Mouse (Mus musculus): ENCODE data around the gene Gm10961. TPM values are rescaled to one million over a fixed set of nuclear protein-coding genes. Genes with fewer than 3 reads are reported as not detected.
"Not testable (repeated sequence)": the region's sequence is repeated elsewhere in the genome, so short reads cannot be mapped to it uniquely, and the experiment has no call there.

Gene Gm10961
- total RNA-seq, 2 experiments from 2014 or later = not detected

DNA sequence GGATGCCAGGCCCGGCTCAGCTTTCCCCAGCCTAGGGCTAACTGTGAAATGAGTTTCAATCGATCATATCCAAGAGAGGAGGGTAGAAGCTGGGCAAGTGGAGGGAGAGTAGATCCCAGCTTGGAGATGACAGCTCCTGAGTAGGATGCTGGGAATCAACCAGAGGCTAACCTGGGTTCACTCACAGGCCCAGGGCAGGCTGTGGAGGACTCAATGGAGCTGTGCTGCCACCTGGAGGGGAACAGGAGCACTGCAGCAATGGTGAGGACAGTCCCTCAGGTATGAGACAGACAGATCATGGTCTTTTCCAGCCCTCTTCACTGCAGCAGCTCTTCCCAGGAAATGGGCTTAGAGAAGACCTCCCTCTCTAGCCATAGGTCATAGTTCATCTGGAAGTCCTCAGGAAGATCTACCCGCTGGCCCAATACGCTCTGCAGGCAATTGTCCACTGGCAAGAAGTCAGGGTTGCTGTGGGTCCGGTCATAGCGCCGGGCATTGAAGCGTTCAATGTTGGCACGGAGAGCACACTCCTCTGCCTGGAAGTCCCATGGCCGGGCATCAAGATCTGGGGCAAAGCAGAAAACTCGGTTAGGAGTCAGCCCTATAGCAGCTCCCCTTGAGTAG lies 18.1 kb upstream of the Gm10961 start:
- DNase-seq (ENCODE audit: low spot score) = peak; percentile 65

DNA sequence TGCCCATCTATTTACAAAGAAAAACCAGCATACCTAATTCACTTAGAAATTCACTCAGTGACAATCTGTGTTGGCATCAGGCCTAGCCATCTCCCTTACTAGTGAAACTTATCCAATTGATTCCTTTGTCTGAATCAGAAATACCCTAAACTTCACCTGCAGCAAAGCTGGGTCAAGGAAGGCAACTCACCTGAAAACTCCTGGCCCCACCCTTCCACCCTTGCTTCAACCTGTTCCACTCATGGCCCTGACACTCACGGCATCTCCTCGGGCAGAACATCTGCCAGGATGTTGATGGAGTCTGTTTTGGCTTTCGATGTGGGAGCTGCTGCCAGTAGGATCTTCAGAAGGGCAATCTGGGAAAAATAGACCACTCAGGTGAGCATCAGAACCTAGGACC lies 13.3 kb upstream of the Gm10961 start:
- no peak for DNase-seq (ENCODE audit: low spot score)

DNA sequence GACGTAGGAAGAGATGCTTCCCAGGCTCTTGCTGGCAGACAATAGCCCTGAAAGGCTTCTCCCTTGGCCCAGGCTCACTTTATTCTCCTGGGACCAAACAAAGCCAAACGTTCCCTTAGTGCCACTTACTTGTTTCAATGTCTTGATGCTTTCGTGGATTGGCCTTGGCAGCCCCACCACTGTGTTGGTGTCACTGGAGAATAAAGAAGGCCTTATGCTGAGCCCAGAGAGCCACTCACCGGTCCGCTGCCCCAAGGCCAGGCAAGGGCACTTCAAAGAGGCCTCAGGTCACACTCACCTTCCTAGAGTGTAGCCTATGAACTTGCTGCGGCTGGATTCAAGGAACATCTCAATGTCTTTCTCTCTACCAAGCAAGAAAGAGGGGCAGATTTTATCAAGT lies 11.2 kb upstream of the Gm10961 start:
- DNase-seq (ENCODE audit: low spot score) = no peak

DNA sequence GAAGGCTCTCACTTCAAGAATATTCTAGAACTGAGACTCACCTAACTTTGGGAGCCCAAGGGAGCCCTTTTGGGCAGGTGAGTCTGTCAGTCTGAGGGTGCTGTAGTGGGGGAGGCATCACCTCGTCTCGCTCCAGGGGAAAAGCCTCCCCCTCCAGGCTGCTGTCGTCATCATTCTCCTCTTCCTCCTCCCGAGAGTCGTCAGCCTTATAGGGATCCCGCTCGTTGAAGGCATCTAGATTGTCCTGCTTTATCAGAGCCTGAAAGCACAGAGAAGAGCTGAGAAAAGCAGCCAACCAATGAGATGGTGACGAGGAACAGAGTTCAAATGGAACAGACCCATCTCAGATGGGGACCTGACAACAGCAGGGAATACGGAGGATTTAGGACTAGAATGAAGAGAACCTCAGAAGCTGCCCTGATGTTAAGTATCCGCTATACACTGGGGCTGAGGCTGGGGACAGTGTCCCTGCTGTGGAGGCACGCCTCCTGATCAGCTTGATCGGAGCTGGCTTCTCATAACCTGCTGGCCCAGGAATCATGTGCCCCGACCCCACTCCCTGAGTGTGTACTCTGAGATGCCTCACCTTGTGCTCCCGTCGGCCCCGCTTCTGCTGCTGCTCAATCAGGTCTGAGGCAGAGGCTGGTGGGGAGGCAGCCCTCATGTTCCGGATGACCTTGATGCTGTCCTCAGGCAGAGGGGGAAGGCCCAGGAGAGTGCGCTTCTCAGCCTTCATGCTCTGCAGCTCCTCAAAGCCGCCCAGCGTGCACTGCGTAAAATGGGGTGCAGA lies 9.6 kb upstream of the Gm10961 start:
- no peak for DNase-seq (ENCODE audit: low spot score)

DNA sequence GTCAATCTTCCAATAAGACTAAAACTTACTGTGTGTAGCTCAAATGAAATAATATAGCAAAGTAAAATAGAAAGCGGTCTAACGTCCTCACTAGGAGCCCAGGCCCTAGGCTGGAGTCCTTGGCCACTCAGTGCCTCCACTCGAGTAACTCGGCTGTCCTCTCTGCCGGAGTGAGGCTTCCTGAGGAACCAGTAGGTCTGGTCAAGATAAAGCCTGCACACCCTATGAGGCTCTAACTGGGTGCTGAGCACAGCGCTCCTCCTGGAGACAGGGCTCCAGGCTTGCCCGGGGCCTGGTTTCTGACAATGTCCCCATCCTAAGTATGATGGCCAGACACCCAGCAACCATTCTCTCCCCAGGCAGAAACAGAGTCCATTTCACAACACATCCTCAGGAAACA lies 8.6 kb upstream of the Gm10961 start:
- DNase-seq (ENCODE audit: low spot score) = no peak

DNA sequence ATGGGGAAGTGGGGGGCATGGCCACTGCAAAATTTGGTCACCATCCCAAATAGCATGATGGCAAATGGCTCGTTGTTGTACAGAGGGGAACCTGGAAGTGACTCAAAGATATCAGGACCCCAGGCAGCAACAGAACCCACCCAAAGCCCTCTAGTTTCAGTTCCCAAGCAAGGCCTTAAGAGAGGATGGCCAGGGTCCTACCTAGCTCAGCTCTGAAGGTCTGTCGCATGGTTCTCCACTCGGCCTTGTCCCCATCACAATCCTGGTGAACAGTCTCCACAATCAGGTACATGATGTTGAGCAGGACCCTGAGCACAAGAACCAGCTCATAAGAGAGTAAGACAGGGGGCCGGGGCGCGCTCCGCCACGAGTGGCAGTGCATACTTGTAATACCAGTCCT lies 6.7 kb upstream of the Gm10961 start:
- DNase-seq (ENCODE audit: low spot score) = no peak

DNA sequence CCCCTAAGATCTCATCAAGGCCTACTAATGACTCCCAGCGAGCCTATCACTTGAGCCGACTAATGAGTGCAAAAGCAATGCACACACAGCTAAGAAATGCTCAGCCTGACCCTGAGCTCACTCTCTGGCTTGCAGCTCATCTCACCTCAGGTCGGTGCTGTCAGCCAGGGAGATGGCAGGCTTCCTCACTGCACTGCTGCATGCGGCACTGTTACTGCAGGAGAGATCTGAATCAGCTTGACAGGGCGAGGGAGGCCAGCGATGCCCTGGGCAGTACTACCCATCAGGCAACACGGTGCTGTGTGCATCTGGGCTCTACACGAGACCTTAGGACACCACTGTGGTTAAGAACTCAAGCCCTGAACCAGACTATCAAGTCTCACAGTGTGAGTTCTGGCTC lies 5.6 kb upstream of the Gm10961 start:
- DNase-seq (ENCODE audit: low spot score) = no peak

DNA sequence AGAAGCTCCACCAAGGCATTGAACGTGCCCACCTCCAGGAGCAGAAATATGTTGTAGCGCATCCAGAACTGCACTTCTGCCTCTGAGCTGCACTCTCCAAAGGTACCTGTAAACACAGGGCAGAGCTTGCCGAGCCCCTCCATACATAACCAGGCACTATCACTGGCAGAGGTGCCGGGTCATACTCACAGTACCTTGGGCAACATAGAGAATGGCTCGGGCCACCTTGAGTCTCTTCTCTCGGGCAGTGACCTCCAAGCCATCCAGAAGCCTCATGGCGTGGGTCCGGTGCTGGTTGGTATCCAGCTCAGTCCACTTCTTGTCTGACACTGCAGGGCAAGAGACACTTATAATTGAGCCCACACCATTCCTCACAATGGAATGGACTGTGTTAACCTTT lies 4.4 kb upstream of the Gm10961 start:
- no peak for DNase-seq (ENCODE audit: low spot score)

DNA sequence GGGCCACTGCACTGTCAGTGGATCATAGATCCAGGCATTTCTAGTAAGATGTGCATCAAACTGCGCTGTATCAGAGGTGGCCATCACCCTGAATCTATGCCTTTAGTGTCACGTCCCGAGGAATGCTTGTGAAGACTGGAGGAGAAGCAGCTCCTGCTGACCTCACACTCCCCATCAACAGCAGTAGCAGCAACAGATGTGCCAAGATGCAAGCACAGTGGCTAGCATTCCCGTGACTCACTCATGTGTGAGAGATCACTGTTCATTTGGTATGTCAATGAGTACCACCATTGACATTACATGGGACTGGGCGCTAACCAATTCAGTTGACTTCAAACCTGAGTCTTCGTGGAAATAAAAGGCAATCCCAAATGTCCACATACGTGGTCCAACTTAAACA lies 3.5 kb upstream of the Gm10961 start:
- DNase-seq (ENCODE audit: low spot score) = no peak

DNA sequence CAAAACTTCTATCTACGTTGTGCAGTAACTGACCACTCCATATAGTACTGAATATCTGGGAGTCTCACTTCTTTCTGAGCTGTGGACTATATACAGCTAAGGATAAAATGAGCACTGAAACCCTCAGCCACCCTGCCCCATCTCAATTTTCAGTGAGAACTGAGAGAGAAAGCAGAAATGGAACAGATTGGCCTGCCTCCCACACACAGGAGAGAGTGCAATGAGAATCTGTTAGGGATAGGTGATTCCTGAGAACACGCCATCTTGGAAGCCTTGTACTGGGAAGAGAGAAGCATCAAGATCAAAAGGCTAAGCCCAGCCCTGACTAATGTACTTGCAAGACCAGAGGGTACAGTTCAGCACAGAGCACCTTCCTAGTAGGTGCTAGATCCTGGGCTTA lies 2.6 kb upstream of the Gm10961 start:
- DNase-seq (ENCODE audit: low spot score) = no peak

DNA sequence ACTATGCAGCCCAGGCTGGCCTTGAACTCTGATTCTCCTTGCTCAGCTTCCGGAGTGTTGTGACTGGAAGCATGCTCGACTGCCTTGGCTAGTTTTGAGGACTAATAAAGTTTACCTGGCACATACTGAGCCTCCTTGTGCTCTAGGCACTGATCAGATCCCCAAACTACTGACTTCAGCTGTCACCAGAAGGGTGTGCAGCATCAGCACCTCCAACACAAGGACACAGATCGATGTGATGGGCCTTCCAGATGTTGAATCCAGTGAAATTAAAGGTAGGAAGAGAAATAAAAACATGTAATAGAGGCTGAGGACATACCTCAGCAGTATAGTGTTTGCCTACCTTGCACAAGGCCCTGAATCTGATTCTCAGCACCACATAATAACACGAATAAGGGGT lies 1.7 kb upstream of the Gm10961 start:
- DNase-seq (ENCODE audit: low spot score) = no peak

DNA sequence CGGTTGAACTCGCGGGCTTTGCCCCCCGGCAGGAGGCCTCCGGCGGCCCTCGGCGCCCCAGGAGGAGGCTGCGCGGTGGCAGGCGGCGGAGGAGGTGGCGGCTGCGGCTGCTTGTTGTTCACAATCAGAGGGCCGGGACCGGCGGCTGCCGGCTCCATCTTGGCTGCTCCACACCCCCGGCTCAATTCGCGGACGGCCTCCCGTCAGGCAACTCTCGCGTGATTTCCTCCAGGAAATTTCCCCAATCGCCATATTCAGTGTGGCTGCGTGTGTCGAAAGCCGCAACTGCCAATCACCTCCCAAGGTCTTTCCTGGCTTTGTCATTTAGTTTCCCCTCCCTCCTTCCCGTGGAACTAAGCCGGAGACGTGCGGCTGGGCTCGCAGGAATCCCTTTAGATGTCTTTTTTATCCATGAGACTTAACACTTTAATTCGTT lies 419 bp downstream of the Gm10961 start, which contains the start of gene Strip1:
Gene Strip1 (minus strand): TSS at position 172 of the 436 bp plus-strand sequence.
- peak; percentile 97 for DNase-seq (ENCODE audit: low spot score)

DNA sequence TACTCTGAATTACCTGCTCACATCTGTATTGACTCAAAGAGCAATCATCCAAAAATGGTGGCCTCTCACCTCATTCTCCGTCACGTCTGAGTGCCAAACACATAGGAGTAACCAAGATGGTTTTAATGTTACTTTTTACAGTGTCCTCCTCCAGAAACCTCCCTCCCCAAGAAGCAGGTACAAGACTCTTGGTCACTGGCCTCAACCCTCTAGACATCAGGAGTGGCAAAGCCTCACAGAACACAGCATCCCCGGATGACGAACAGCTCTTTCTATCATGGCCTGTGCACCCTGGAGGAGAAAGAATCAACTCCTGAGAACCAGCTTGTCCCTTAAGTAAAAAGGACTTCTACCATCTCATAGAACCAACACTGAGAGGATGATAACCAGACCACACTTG lies 1.7 kb downstream of the Gm10961 start:
- DNase-seq (ENCODE audit: low spot score) = no peak

DNA sequence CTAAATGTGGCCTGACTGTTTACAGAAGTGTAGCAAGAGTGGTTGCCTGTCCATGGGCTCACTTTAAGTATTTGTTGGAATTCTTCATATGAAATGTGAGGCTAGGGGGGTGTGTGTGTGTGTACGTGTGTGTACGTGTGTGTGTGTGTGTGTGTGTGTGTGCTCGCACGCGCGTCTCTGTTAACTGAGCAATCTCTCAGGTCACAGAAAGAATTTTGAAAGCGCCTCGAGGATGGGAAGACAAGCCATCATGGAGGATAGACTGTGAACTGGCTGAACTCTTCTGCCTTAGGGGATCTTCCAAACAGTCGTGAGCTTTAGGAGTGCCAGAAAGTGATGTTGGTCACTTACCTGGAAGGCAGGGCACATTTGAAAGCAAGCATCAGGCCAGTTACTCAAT lies 2.8 kb downstream of the Gm10961 start:
- no peak for DNase-seq (ENCODE audit: low spot score)

DNA sequence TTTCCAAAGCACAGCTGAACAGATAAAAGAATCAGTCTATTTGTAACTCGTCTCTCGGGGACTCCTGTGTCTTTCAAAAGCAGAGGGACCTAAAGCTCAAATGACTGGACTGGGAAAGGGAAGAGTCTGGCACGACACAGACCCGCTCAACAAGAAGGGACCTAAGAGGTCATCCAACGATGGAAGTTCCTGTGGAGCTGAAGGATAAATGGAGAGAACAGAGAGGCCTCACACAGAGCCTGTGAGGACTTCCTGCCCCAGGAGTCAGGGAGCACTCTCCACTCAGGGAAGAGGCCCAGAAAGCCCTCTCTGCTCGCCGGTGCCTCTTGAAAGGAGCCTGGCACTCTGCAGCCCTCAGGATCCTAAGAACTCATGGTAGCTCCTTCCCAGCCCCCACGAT lies 4.7 kb downstream of the Gm10961 start:
- DNase-seq (ENCODE audit: low spot score) = no peak

DNA sequence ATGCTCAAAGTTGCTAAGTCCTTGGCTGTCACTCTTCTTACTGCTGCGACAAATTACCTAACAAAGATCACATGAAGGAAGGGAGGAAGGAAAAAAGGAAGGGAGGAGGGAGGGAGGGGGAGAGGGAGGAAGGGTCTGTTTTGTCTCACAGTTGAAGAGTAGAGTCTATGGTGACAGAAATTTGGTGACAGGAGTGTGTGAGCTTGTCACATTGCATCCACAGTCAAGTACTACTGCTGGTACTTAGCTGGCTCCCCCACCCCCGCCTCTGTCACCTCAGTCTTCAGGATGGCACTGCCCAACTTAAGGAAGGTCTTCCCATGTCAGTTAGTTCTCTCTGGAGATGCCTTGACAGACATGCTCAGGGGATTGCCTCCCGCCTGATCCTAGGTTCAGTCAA lies 5.1 kb downstream of the Gm10961 start:
- DNase-seq (ENCODE audit: low spot score) = no peak

DNA sequence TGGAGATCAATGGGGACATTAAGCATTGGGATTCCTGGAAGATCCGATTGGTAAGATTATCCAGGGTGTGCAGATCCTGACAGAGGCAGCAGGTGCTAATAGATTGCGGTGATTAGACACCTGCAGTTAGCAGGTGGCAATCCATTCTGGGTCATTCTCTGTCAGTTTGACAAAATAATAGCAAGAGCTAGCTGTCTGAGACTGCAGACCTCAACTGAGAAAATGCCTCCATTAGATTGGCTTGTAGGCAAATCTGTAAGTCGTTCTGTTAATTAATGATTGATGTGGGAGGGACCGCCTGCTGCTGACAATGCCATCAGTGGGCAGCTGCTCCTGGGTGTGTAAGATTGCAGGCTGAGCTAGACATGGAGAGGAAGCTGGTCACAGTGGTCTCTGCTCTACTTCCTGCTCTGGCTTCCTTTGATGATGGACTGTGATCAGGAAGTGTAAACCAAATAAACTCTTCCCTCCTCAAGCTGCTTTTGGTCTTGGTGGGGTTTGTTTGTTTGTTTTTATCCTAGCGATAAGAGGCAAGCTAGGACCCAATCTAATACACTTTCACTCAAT lies 6.6 kb downstream of the Gm10961 start:
- DNase-seq (ENCODE audit: low spot score) = no peak

DNA sequence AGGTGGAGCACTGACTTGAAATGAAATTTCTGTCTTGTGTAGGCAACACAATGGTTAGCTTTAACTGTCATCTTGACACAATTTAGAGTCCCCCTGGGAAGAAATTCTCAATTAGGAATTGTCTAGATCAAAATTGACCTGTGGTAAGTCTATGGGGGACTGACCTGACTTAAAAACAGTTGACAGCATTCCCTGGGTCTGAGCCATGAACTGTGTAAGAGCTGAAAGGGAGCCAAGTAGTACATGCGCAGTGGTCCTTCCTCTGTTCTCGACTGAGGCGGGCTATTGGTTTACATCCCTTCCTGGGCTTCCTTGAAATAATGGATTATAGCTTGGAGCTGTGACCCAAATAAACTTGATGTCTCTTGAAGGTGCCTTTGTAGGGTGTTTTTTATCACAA lies 15.8 kb downstream of the Gm10961 start:
- no peak for DNase-seq (ENCODE audit: low spot score)

DNA sequence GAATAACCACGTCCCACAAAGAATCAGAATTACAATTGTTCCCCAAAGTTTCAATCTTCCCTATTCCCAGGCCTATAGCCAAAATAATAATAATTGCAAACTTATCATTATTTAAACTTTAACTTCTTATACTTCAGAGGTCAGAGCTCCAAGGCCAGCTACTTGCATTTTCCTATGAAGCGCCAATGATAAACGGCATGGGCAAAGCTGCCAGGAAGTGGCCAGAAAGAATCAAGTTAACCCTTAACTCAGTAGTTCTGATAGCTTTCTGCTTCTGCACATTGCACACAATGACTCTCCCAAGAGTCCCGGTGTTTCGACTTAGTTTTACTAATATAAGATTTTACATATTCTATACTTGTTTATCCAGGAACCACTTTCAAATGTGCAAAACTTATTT lies 19.2 kb downstream of the Gm10961 start:
- DNase-seq (ENCODE audit: low spot score) = not testable (repeated sequence)

DNA sequence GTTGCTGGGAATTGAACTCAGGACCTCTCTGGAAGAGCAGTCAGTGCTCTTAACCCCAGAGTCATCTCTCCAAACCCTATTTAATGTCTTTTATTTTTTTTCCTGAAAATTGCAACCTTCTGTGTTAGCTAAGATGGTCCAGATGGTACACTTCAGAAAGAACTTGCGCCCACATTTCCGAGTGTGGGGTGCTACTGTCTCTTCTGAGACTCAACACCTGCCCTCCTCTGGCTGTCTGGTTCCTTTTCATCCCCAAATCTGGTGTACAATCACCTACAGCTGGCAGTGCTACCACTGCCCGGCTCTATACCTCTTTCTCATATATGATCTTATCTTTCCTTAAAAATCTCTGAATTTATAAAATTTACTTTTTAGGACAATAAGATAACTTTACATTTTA lies 21.8 kb downstream of the Gm10961 start:
- DNase-seq (ENCODE audit: low spot score) = no peak

DNA sequence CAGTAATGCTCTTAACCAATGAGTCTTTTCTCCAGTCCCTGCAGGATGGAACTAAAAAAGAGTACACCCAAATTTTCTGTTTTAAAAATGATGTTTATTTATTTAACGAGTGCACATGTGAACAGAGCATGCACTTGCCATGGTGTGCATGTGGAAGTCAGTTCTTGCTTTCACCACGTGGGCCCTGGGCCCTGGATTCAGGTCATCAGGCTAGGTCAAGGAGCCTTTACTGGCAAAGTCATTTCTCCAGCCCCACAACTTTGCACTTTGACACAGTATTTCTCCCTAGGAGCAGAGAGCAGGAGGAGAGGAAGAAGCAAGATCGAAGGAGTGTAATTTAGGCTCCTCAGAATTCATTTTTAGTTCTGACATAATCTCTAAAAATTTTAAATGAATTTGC lies 23.7 kb downstream of the Gm10961 start:
- DNase-seq (ENCODE audit: low spot score) = no peak

DNA sequence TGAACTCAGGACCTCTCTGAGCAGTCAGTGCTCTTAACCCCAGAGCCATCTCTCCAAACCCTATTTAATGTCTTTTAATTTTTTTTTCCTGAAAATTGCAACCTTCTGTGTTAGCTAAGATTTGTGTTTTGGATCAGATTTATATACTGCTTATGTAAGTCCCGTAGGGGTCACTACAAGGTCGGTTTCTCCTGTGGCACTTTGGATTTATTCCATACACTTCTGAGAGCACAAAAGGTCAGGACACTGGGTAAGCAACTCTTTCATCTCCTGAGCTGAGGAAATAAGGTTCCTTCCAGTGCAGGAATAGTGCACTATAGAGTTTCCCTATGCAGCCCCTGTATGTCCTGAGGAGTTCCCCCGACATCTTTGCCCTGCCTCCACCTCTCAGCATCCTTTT lies 24.4 kb downstream of the Gm10961 start:
- no peak for DNase-seq (ENCODE audit: low spot score)

DNA sequence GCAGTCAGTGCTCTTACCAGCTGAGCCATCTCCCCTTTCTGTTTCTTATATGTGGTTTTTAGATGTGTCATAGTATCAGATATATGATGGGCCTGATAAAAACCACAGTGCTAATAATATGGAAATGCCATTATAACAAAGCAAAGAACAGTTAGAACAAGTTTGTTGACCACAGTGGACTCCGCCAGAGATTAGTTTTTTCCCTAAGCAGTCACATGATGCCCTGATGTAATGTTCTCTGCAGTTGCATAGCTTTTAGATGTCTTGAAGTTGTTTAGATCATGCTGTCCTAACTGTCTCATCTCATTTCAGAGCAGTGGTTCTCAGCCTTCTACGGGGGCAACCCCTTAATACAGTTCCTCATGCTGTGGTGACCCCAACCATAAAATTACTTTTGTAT lies 25.0 kb downstream of the Gm10961 start:
- no peak for DNase-seq (ENCODE audit: low spot score)

All from gastrocnemius, adult 18-20 months (tissue).